ENCODE assay signal across 38 mouse cellular contexts in genomic region chr5:93684661-93685060, GRCm38 (mm10). TPM values are rescaled to one million over a fixed set of nuclear protein-coding genes. Genes with fewer than 3 reads are reported as not detected.
DNase-seq lines count a peak whose midpoint lies in the region; TF ChIP-seq lines count a peak whose summit lies in the region.
"Not testable (repeated sequence)": the region's sequence is repeated elsewhere in the genome, so short reads cannot be mapped to it uniquely, and the experiment has no call there.
"Had no signal": no experiment of that assay in that cellular context is flagged by ENCODE, and none has a peak within 500 bp of the region (broad histone marks: within the 10 kb centered on the region; RNA-seq: fewer than 3 reads in every experiment).

No protein-coding gene starts in this region.

- not testable (repeated sequence) for H3K4me1 ChIP-seq in liver, adult 2 months (ENCODE audit: control insufficient read depth, insufficient read depth, low read length)

- not testable (repeated sequence) for H3K27me3 ChIP-seq in liver, adult 2 months (ENCODE audit: control insufficient read depth, insufficient read depth, low read length)

- peak; percentile 4 to 57 for DNase-seq in adrenal gland, adult (ENCODE audit: inconsistent age in 2 of 2, low spot score in 1 of 2)
- DNase-seq in adrenal gland, postnatal 36 days, result peak; percentile 8 to 11
- peak; percentile 23 for DNase-seq in cerebellum, adult 8-10 months
- peak; percentile 9 to 11 for DNase-seq in cerebellum, postnatal 25 days
- peak; percentile 41 for DNase-seq in kidney, adult 9 months
- DNase-seq in kidney, postnatal 4 days, result peak; percentile 2 to 8
- DNase-seq in liver, adult 2 months (ENCODE audit: extremely low read depth, low read depth, low spot score), result peak; percentile 9

- not testable (repeated sequence) for H3K4me3 ChIP-seq in liver, adult 2 months (ENCODE audit: insufficient read depth, low read depth, low read length)

- not testable (repeated sequence) for TF ChIP-seq CTCF in liver, adult 2 months (IDR thresholded peaks at IDR 0.05; ENCODE audit: low read depth, low read length)

- not testable (repeated sequence) for H3K9ac ChIP-seq in liver, adult 2 months (ENCODE audit: low read depth, low read length)

- TF ChIP-seq POLR2A in liver, adult 2 months (IDR thresholded peaks at IDR 0.05; ENCODE audit: extremely low read depth, insufficient read depth, low read length), result not testable (repeated sequence)

- WGBS in liver, adult 2 months, result 61% methylated on average over 3 of the region's 3 CpGs

- not testable (repeated sequence) for H3K36me3 ChIP-seq in liver, adult 2 months (ENCODE audit: control insufficient read depth, insufficient read depth, low read length)

- H3K27ac ChIP-seq in liver, adult 2 months (replicated peaks; ENCODE audit: insufficient read depth, low read depth, low read length), result not testable (repeated sequence)

- not testable (repeated sequence) for H3K79me2 ChIP-seq in liver, adult 2 months (ENCODE audit: control insufficient read depth, insufficient read depth, low read length)

RNA-seq across cellular contexts. Expression of gene C87414, which starts 13.3 kb away (rescaled TPM):
- total RNA-seq in adrenal gland, postnatal 36 days (2021), result not detected
- not detected in 2 replicates for total RNA-seq in liver, adult 2 months (2014; rRNA removed)
- not detected in 2 replicates for polyA plus RNA-seq in liver, adult 2 months (2012; rRNA removed)
- total RNA-seq: adrenal gland, adult 8-10 months; common myeloid progenitor, adult 5-6 weeks; gastrocnemius, adult 18-20 months; gastrocnemius, postnatal 25 days; heart, postnatal 25 days; layer of hippocampus, adult 8-10 months; layer of hippocampus, postnatal 36 days; left cerebral cortex, postnatal 10 days; monocyte, adult 5-6 weeks had no signal
- polyA plus RNA-seq: brain, embryonic 14.5 days; CD4-positive, CD25-positive, alpha-beta regulatory T cell, adult 4 months; embryonic facial prominence, embryonic 13.5 days; forebrain, embryonic 10.5 days; forebrain, embryonic 15.5 days; frontal cortex, adult 2 months; heart, embryonic 10.5 days; heart, embryonic 15.5 days; hindbrain, embryonic 11.5 days; hindbrain, embryonic 16.5 days; intestine, embryonic 14.5 days; kidney, embryonic 15.5 days; limb, embryonic 10.5 days; limb, embryonic 15.5 days; liver, embryonic 14.5 days; lung, embryonic 14.5 days; midbrain, embryonic 14.5 days; neural tube, embryonic 14.5 days; small intestine, adult 2 months; stomach, embryonic 14.5 days; testis, adult 2 months; urinary bladder, adult 2 months had no signal
